Mouse (Mus musculus) MEL (cell line): ENCODE results near the gene Sclt1. TPM values are rescaled to one million over a fixed set of nuclear protein-coding genes. Genes with fewer than 3 reads are reported as not detected.

Experiments
- DNase-seq: peaks from one replicate; pipeline ENCODE4 v3.0.0; 2011; ENCODE audit warnings: low read depth, low spot score
- H3K27ac ChIP-seq: 2 replicates; pipeline ENCODE4 v1.5.1; 2012; ENCODE audit warnings: low read depth, mild to moderate bottlenecking, control low read depth, low read length, moderate library complexity; ENCODE audit not compliant: control insufficient read depth
- H3K27me3 ChIP-seq, 2 experiments: fragments of 150-350 bp in 1 of 2; sonication (generic) in 1 of 2; 2 replicates each; pipeline ENCODE4 v1.6.1; 2012; ENCODE audit warnings: low read length in 2 of 2, mild to moderate bottlenecking in 2 of 2, improper control_type of control experiment in 1 of 2, moderate library complexity in 1 of 2; ENCODE audit not compliant: insufficient read depth in 2 of 2, control insufficient read depth in 1 of 2
- H3K36me3 ChIP-seq, 2 experiments: 2 replicates each; pipeline ENCODE4 v1.6.1; 2012 to 2014; ENCODE audit warnings: low read length in 2 of 2, improper control_type of control experiment in 1 of 2, inconsistent platforms in 1 of 2, mild to moderate bottlenecking in 1 of 2; ENCODE audit not compliant: insufficient read depth in 2 of 2, control insufficient read depth in 1 of 2
- H3K4me1 ChIP-seq, 2 experiments: fragments of 150-350 bp in 1 of 2; sonication (generic) in 1 of 2; 2 replicates each; pipeline ENCODE4 v1.6.1; 2012; ENCODE audit warnings: low read length in 2 of 2, improper control_type of control experiment in 1 of 2, mild to moderate bottlenecking in 1 of 2; ENCODE audit not compliant: insufficient read depth in 2 of 2, control insufficient read depth in 1 of 2
- H3K4me3 ChIP-seq, 2 experiments: fragments of 150-350 bp in 1 of 2; sonication (generic) in 1 of 2; 2 replicates each; pipeline ENCODE4 v1.5.1; 2012; ENCODE audit warnings: low read depth in 2 of 2, low read length in 2 of 2, mild to moderate bottlenecking in 2 of 2, moderate library complexity in 2 of 2, control low read depth in 1 of 2, improper control_type of control experiment in 1 of 2; ENCODE audit not compliant: control insufficient read depth in 1 of 2, insufficient read depth in 1 of 2
- H3K79me2 ChIP-seq: 2 replicates; pipeline ENCODE4 v1.6.1; 2012; ENCODE audit warnings: mild to moderate bottlenecking, low read length, moderate library complexity; ENCODE audit not compliant: control insufficient read depth, poor library complexity, insufficient read depth
- H3K9ac ChIP-seq: 2 replicates; pipeline ENCODE4 v1.6.1; 2012; ENCODE audit warnings: low read depth, mild to moderate bottlenecking, control low read depth, low read length, moderate library complexity; ENCODE audit not compliant: control insufficient read depth, poor library complexity, severe bottlenecking
- H3K9me3 ChIP-seq: fragments of 150-350 bp; sonication (generic); replicated peaks from 2 replicates; pipeline ENCODE4 v1.6.1; 2012; ENCODE audit warnings: mild to moderate bottlenecking, low read length, improper control_type of control experiment, moderate library complexity; ENCODE audit not compliant: insufficient read depth
- BHLHE40 ChIP-seq: IDR thresholded peaks from 2 replicates; pipeline ENCODE4 v1.6.1; 2012; ENCODE audit warnings: low read depth, mild to moderate bottlenecking, inconsistent platforms, low read length, improper control_type of control experiment, borderline replicate concordance
- ELF1 ChIP-seq: IDR thresholded peaks from 2 replicates; pipeline ENCODE4 v1.6.1; 2014; ENCODE audit warnings: low read depth, mild to moderate bottlenecking, inconsistent platforms, low read length, improper control_type of control experiment, moderate library complexity
- GABPA ChIP-seq: IDR thresholded peaks from 2 replicates; pipeline ENCODE4 v1.6.1; 2012; ENCODE audit warnings: low read depth, mild to moderate bottlenecking, inconsistent platforms, low read length, improper control_type of control experiment, moderate library complexity
- GATA1 ChIP-seq: IDR thresholded peaks from 2 replicates; pipeline ENCODE4 v1.6.1; 2011; ENCODE audit warnings: low read depth, low read length, improper control_type of control experiment
- KAT2A ChIP-seq: conservative IDR thresholded peaks from 2 replicates; pipeline ENCODE4 v1.6.1; 2012; ENCODE audit warnings: low read depth, low read length, improper control_type of control experiment, inconsistent platforms
- MAFK ChIP-seq: IDR thresholded peaks from 2 replicates; pipeline ENCODE4 v1.6.1; 2011; ENCODE audit warnings: low read depth, mild to moderate bottlenecking, low read length, improper control_type of control experiment, borderline replicate concordance
- MAX ChIP-seq: IDR thresholded peaks from 2 replicates; pipeline ENCODE4 v1.6.1; 2011; ENCODE audit warnings: low read length, improper control_type of control experiment
- POLR2AphosphoS5 ChIP-seq: IDR thresholded peaks from 2 replicates; pipeline ENCODE4 v1.6.1; 2012; ENCODE audit warnings: low read depth, borderline replicate concordance, mild to moderate bottlenecking, inconsistent platforms, low read length, moderate library complexity, mixed read lengths
- RCOR1 ChIP-seq: IDR thresholded peaks from 2 replicates; pipeline ENCODE4 v1.6.1; 2012; ENCODE audit warnings: low read depth, mild to moderate bottlenecking, inconsistent platforms, low read length, improper control_type of control experiment
- SMC3 ChIP-seq: IDR thresholded peaks from 2 replicates; pipeline ENCODE4 v1.6.1; 2011; ENCODE audit warnings: low read depth, low read length, improper control_type of control experiment
- UBTF ChIP-seq: IDR thresholded peaks from 2 replicates; pipeline ENCODE4 v1.6.1; 2012; ENCODE audit warnings: low read depth, mild to moderate bottlenecking, inconsistent platforms, low read length, improper control_type of control experiment, moderate library complexity, borderline replicate concordance; ENCODE audit not compliant: insufficient read depth
- USF2 ChIP-seq, 2 experiments: IDR thresholded peaks; 2 replicates each; pipeline ENCODE4 v1.6.1; 2011 to 2012; ENCODE audit warnings: improper control_type of control experiment in 2 of 2, low read length in 2 of 2, borderline replicate concordance in 1 of 2, inconsistent platforms in 1 of 2, low read depth in 1 of 2, mild to moderate bottlenecking in 1 of 2; ENCODE audit not compliant: insufficient read depth in 1 of 2
- ZC3H11A ChIP-seq: IDR thresholded peaks from 2 replicates; pipeline ENCODE4 v1.6.1; 2012; ENCODE audit warnings: low read depth, mild to moderate bottlenecking, inconsistent platforms, low read length, improper control_type of control experiment
- ZKSCAN1 ChIP-seq: IDR thresholded peaks from 2 replicates; pipeline ENCODE4 v1.6.1; 2012; ENCODE audit warnings: low read depth, mild to moderate bottlenecking, inconsistent platforms, low read length, improper control_type of control experiment, moderate library complexity
- polyA plus RNA-seq, 2 experiments: library from polyadenylated mRNA; stranded (reverse) in 1 of 2; unstranded in 1 of 2; fragments of >175 nt in 1 of 2; fragments of >200 nt in 1 of 2; gene quantifications; 2 replicates each; pipeline versions ENCODE4 v1.2.1 to v1.2.4; 2012; ENCODE audit warnings: low replicate concordance in 2 of 2, low read depth in 1 of 2; ENCODE audit not compliant: insufficient read length in 2 of 2, insufficient read depth in 1 of 2, missing spikeins in 1 of 2
- total RNA-seq: library from RNA; depleted of rRNA; stranded (reverse); fragments of 300-350 nt; gene quantifications from 2 replicates; pipeline ENCODE4 v1.2.3, GENCODE M21; 2012

Sclt1 gene
- total and polyA plus RNA-seq, 3 experiments, result 6.4 to 8.7 TPM; not detected in 1

GRCm38 (mm10) chr3:41586917-41587316 lies 155.4 kb downstream of the Sclt1 start:
- no peak overlapping the region for H3K27ac ChIP-seq
- no peak for TF ChIP-seq ZC3H11A
- no peak for TF ChIP-seq GABPA
- no peak for TF ChIP-seq MAX
- TF ChIP-seq UBTF, result no peak
- no peak for TF ChIP-seq BHLHE40
- TF ChIP-seq USF2 (IDR thresholded peaks at IDR 0.05; ENCODE audit: borderline replicate concordance in 1 of 2, insufficient read depth in 1 of 2, low read depth in 1 of 2, low read length in 2 of 2), result no peak
- no peak for TF ChIP-seq ELF1
- no peak overlapping the region for H3K4me3 ChIP-seq
- H3K36me3 ChIP-seq, result peaks cover 9 to 34% of the 10 kb centered on the region in 2 experiments
- no peaks in the 10 kb centered on the region for H3K4me1 ChIP-seq
- H3K27me3 ChIP-seq, result no peaks in the 10 kb centered on the region
- DNase-seq, result no peak
- peaks cover 74% of the 10 kb centered on the region for H3K79me2 ChIP-seq
- H3K9me3 ChIP-seq, result no peaks in the 10 kb centered on the region
- H3K9ac ChIP-seq, result no peak overlapping the region

GRCm38 (mm10) chr3:41586330-41586729 lies 156.0 kb downstream of the Sclt1 start:
- TF ChIP-seq ZKSCAN1 (no peak), POLR2AphosphoS5 (no peak)
- Histone ChIP-seq H3K27ac (no peak overlapping the region), H3K79me2 (peaks cover 80% of the 10 kb centered on the region), H3K36me3 (peaks cover 9 to 34% of the 10 kb centered on the region in 2 experiments), H3K9me3 (no peaks in the 10 kb centered on the region), H3K4me1 (peaks cover 0 to 3% of the 10 kb centered on the region in 2 experiments; a peak in 1 of 4 replicates), H3K4me3 (no peak overlapping the region), H3K9ac (no peak overlapping the region), H3K27me3 (no peaks in the 10 kb centered on the region)
- no peak for DNase-seq

- Histone ChIP-seq H3K27me3 (no peaks in the 10 kb centered on the region), H3K79me2 (peaks cover 86% of the 10 kb centered on the region), H3K9ac (no peak overlapping the region), H3K4me1 (peaks cover 0 to 3% of the 10 kb centered on the region in 2 experiments; a peak in 1 of 4 replicates), H3K4me3 (no peak overlapping the region), H3K27ac (no peak overlapping the region), H3K9me3 (no peaks in the 10 kb centered on the region), H3K36me3 (peaks cover 10 to 32% of the 10 kb centered on the region in 2 experiments)
- TF ChIP-seq SMC3 (no peak), GATA1 (no peak), MAFK (no peak), KAT2A (no peak), USF2 (IDR thresholded peaks at IDR 0.05; ENCODE audit: borderline replicate concordance in 1 of 2, insufficient read depth in 1 of 2, low read depth in 1 of 2, low read length in 2 of 2) (no peak), RCOR1 (no peak)
- no peak for DNase-seq
Measured at GRCm38 (mm10) chr3:41585548-41585947, 156.8 kb downstream of the Sclt1 start.
